Mouse (Mus musculus) thymus, postnatal 4 days (tissue): Measurements from ENCODE around the gene Myo1b.
"Not testable (repeated sequence)": the region's sequence is repeated elsewhere in the genome, so short reads cannot be mapped to it uniquely, and the experiment has no call there.

Experiments used
- DNase-seq: peaks from one replicate; pipeline ENCODE4 v3.0.0; 2021

Gene Myo1b

GRCm38 (mm10) chr1:51894721-51895120 lies 21.1 kb downstream of the Myo1b start:
- no peak for DNase-seq

- no peak for DNase-seq
Observed at GRCm38 (mm10) chr1:51893521-51894355, 22.1 kb downstream of the Myo1b start.

- no peak for DNase-seq
Observed at GRCm38 (mm10) chr1:51892005-51892404, 23.9 kb downstream of the Myo1b start.

GRCm38 (mm10) chr1:51888046-51888813 lies 27.6 kb downstream of the Myo1b start:
- no peak for DNase-seq

GRCm38 (mm10) chr1:51885356-51885983 lies 30.4 kb downstream of the Myo1b start:
- no peak for DNase-seq

GRCm38 (mm10) chr1:51883211-51883610 lies 32.7 kb downstream of the Myo1b start:
- DNase-seq, result no peak

GRCm38 (mm10) chr1:51882752-51883151 lies 33.1 kb downstream of the Myo1b start:
- DNase-seq, result no peak

- DNase-seq, result no peak
Observed at GRCm38 (mm10) chr1:51879927-51880814, 35.7 kb downstream of the Myo1b start.

GRCm38 (mm10) chr1:51879333-51879770 lies 36.5 kb downstream of the Myo1b start:
- DNase-seq, result no peak

GRCm38 (mm10) chr1:51875462-51876225 lies 40.2 kb downstream of the Myo1b start:
- peak; percentile 56 for DNase-seq

GRCm38 (mm10) chr1:51872493-51873261 lies 43.2 kb downstream of the Myo1b start:
- no peak for DNase-seq

GRCm38 (mm10) chr1:51871234-51871633 lies 44.6 kb downstream of the Myo1b start:
- not testable (repeated sequence) for DNase-seq

- DNase-seq, result no peak
Observed at GRCm38 (mm10) chr1:51862828-51863421, 52.9 kb downstream of the Myo1b start.

- no peak for DNase-seq
Observed at GRCm38 (mm10) chr1:51860837-51861236, 55.0 kb downstream of the Myo1b start.

- DNase-seq, result no peak
Observed at GRCm38 (mm10) chr1:51856946-51857345, 58.9 kb downstream of the Myo1b start.

GRCm38 (mm10) chr1:51856245-51856915 lies 59.5 kb downstream of the Myo1b start:
- DNase-seq, result no peak

- DNase-seq, result no peak
Observed at GRCm38 (mm10) chr1:51855541-51856244, 60.2 kb downstream of the Myo1b start.

- no peak for DNase-seq
Observed at GRCm38 (mm10) chr1:51852314-51852713, 63.6 kb downstream of the Myo1b start.

- no peak for DNase-seq
Observed at GRCm38 (mm10) chr1:51849570-51850211, 66.2 kb downstream of the Myo1b start.
